Mouse (Mus musculus) midbrain, embryonic 12.5 days (tissue): ENCODE data around the gene Mmp15. TPM values are rescaled to one million over a fixed set of nuclear protein-coding genes. Genes with fewer than 3 reads are reported as not detected.

ENCODE experiments used
- ATAC-seq: fragments of 200-750 bp; cut with Nextera tagmentation; 2 replicates; pipeline ENCODE4 v1.8.0; 2017; ENCODE audit warnings: low read depth, moderate TSS enrichment, moderate library complexity; ENCODE audit not compliant: low FRiP score
- H3K27ac ChIP-seq: fragments of 300-500 bp; sonication (generic); replicated peaks from 2 replicates; pipeline ENCODE4 v1.5.1; 2016; ENCODE audit warnings: mild to moderate bottlenecking
- H3K27me3 ChIP-seq: fragments of 300-500 bp; sonication (generic); 2 replicates; pipeline ENCODE4 v1.6.1; 2016; ENCODE audit warnings: mild to moderate bottlenecking
- H3K36me3 ChIP-seq: fragments of 300-500 bp; sonication (generic); 2 replicates; pipeline ENCODE4 v1.6.1; 2016
- H3K4me1 ChIP-seq: fragments of 300-500 bp; sonication (generic); 2 replicates; pipeline ENCODE4 v1.6.1; 2016
- H3K4me2 ChIP-seq: fragments of 300-500 bp; sonication (generic); replicated peaks from 2 replicates; pipeline ENCODE4 v1.6.1; 2016; ENCODE audit warnings: mild to moderate bottlenecking, moderate library complexity
- H3K4me3 ChIP-seq: fragments of 300-500 bp; sonication (generic); 2 replicates; pipeline ENCODE4 v1.5.1; 2016; ENCODE audit warnings: mild to moderate bottlenecking
- H3K9ac ChIP-seq: fragments of 300-500 bp; sonication (generic); replicated peaks from 2 replicates; pipeline ENCODE4 v1.6.1; 2016; ENCODE audit warnings: mild to moderate bottlenecking, moderate library complexity
- H3K9me3 ChIP-seq: fragments of 300-500 bp; sonication (generic); 2 replicates; pipeline ENCODE4 v1.6.1; 2016; ENCODE audit warnings: mild to moderate bottlenecking
- whole genome bisulfite sequencing: fragments of 180-500 bp; shearing (Covaris S2); methylation state at CpG from one replicate; pipeline ENCODE4 v1.1.7; 2016; 5-methylcytosine and 5-hydroxymethylcytosine counted together
- polyA plus RNA-seq: library from polyadenylated mRNA; unstranded; fragments of >200 nt; fragmentation: Nextera tagmentation; extraction: Ambion mirVana; gene quantifications from 2 replicates; pipeline ENCODE4 v1.2.1, GENCODE M21; 2016

The Mmp15 gene
- polyA plus RNA-seq, 1 experiment from 2014 or later, result 23.5 TPM

DNA sequence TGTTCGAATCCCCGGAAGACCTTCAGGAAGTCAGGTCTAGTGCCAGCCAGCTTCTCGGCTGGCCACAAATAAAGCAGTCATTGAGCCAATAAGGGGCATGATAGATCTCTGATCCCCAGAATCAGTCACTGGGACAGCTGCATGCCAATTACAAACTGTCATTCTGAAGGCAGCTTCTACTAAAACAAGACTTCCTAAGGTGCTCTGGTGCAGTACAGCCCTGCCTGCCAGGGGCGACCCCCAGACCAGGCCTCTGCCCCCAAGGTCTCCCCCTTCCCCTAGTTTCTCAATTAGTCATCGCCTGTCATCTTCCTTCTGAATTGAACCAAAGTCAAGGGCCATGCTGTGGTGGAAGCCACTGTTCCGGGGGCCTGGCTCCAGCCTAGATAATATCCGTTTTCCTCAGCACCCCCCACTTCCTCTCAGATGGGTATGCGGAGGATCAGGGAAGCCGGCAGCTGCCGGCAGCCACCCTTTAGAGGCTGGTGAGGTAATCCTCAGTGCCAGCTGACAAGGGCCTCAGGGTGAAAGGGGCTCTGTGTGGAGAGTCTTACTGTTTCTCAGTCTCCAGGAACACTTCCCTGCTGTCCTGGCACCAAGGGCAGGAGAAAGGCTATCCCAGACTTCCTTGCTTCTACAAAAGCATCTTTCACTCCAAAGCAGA lies 59.4 kb downstream of the Mmp15 start:
- no peaks in the 10 kb centered on the region for H3K27me3 ChIP-seq
- H3K9ac ChIP-seq, result no peak overlapping the region
- no peak overlapping the region for H3K27ac ChIP-seq
- H3K4me3 ChIP-seq, result no peak overlapping the region
- H3K36me3 ChIP-seq, result no peaks in the 10 kb centered on the region
- H3K4me2 ChIP-seq, result no peak overlapping the region
- no peaks in the 10 kb centered on the region for H3K9me3 ChIP-seq
- no peak for ATAC-seq
- WGBS, result 54% methylated on average over 10 of the region's 10 CpGs
- peaks cover 3% of the 10 kb centered on the region; the same call in 1 of the 2 replicates for H3K4me1 ChIP-seq

DNA sequence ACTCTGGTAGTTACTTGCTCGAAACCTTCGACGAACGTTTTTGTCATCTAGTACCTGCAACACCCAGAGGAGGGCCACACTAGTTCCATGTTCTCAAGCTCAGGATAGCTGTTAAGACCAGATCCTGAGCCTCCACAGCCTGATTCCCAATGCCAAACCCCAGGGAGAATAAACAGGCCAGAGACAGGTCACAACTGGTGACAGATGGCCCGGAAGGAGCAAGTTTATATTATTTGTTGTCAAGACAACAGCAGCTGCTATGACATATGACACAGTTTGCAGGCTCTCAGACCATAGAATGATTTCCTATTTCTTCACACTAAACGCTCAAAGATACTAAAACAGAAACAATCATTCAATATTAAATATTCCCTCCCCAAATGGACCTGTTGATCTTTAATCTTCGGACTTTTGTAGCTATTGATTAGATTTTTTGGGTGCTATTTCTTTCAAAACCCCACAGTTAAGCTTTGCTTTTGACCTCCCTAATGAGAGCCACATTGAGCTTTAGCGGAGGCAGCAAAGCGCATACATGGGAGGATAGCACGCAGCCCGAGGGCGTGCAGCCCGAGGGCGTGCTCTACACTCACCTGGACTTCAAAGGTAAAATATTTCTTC lies 70.2 kb downstream of the Mmp15 start:
- no peaks in the 10 kb centered on the region for H3K27me3 ChIP-seq
- H3K27ac ChIP-seq, result no peak overlapping the region
- no peaks in the 10 kb centered on the region for H3K9me3 ChIP-seq
- WGBS, result 92% methylated on average over 14 of the region's 14 CpGs
- H3K9ac ChIP-seq, result no peak overlapping the region
- peaks cover 12% of the 10 kb centered on the region for H3K4me1 ChIP-seq
- no peak overlapping the region for H3K4me3 ChIP-seq
- ATAC-seq, result no peak
- H3K4me2 ChIP-seq, result no peak overlapping the region
- H3K36me3 ChIP-seq, result peaks cover 44% of the 10 kb centered on the region

Other genes with a start within 250 kb of the Mmp15 start
- gene Kifc3, start 149.5 kb upstream of the Mmp15 start, polyA plus RNA-seq, result 10.0 and 10.4 TPM in 2 replicates
- 0.05 and 0.13 TPM in 2 replicates for gene Cngb1, start 45.7 kb upstream of the Mmp15 start, polyA plus RNA-seq
- gene Tepp, start 41.7 kb upstream of the Mmp15 start, polyA plus RNA-seq, result not detected in 2 replicates
- gene Zfp319, start 20.3 kb upstream of the Mmp15 start, polyA plus RNA-seq, result 19.1 and 20.6 TPM in 2 replicates
- gene Usb1, start 20.0 kb upstream of the Mmp15 start, polyA plus RNA-seq, result 33.9 and 37.1 TPM in 2 replicates
- 128 and 130 TPM in 2 replicates for gene Cfap20, start 82.6 kb downstream of the Mmp15 start, polyA plus RNA-seq
- 10.3 and 11.0 TPM in 2 replicates for gene Csnk2a2, start 137.8 kb downstream of the Mmp15 start, polyA plus RNA-seq
- 0.18 and 0.59 TPM in 2 replicates for gene Ccdc113, start 181.8 kb downstream of the Mmp15 start, polyA plus RNA-seq
- gene Prss54, start 224.1 kb downstream of the Mmp15 start, polyA plus RNA-seq, result not detected in 2 replicates